Mouse (Mus musculus): ENCODE results near the gene Obox5. TPM values are rescaled to one million over a fixed set of nuclear protein-coding genes. Genes with fewer than 3 reads are reported as not detected.
"Not testable (repeated sequence)": the region's sequence is repeated elsewhere in the genome, so short reads cannot be mapped to it uniquely, and the experiment has no call there.

Obox5 gene
- not detected in 2 replicates for polyA plus RNA-seq (2015; fragmentation: Nextera tagmentation; extraction: Ambion mirVana)

- not testable (repeated sequence) for H3K4me2 ChIP-seq; H3K4me1 ChIP-seq; H3K36me3 ChIP-seq; H3K4me3 ChIP-seq; ATAC-seq (ENCODE audit: borderline replicate concordance, extremely low read depth, low FRiP score, low TSS enrichment); H3K27me3 ChIP-seq; H3K27ac ChIP-seq; H3K9me3 ChIP-seq; H3K9ac ChIP-seq
- 74% methylated on average over 2 of the region's 2 CpGs for WGBS
Observed at GRCm38 (mm10) chr7:15749831-15750230, at the start of gene Obox5. Obox5 (plus strand) TSS chr7:15750131.

DNA sequence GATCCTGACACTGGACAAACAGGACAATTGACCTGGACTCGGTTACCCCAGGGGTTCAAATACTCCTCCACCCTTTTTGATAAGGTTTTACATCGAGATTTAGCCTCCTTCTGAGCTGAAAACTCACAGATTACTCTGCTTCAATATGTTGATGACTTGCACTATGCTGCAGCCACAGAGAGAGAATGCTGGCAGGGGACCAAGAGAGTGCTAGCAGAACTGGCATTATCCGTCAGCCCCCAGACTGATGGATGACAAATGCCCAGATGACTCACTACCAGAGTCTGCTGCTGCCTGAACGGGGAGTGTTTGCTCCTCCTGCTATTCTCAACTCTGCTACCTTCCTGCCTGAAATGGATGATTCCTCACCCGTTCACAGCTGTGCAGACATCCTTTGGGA, 635 bp upstream of the Obox5 start:
- not testable (repeated sequence) for H3K36me3 ChIP-seq; H3K9me3 ChIP-seq; H3K4me2 ChIP-seq; H3K27me3 ChIP-seq; H3K9ac ChIP-seq; H3K27ac ChIP-seq; ATAC-seq (ENCODE audit: borderline replicate concordance, extremely low read depth, low FRiP score, low TSS enrichment); H3K4me3 ChIP-seq; H3K4me1 ChIP-seq
- WGBS, result 67% methylated on average over 5 of the region's 5 CpGs

Other genes with a start within 250 kb of the Obox5 start
- gene Obox3, start 110.2 kb upstream of the Obox5 start, polyA plus RNA-seq (2015; fragmentation: Nextera tagmentation; extraction: Ambion mirVana), result not detected in 2 replicates
- not detected in 2 replicates for gene Obox6, start 89.5 kb downstream of the Obox5 start, polyA plus RNA-seq (2015; fragmentation: Nextera tagmentation; extraction: Ambion mirVana)
- not detected in 2 replicates for gene Crx, start 129.8 kb downstream of the Obox5 start, polyA plus RNA-seq (2015; fragmentation: Nextera tagmentation; extraction: Ambion mirVana)
- gene Crxos, start 132.5 kb downstream of the Obox5 start, polyA plus RNA-seq (2015; fragmentation: Nextera tagmentation; extraction: Ambion mirVana), result not detected in 2 replicates
- 774 and 832 TPM in 2 replicates for gene Selenow, start 172.3 kb downstream of the Obox5 start, polyA plus RNA-seq (2015; fragmentation: Nextera tagmentation; extraction: Ambion mirVana)
- 188 and 189 TPM in 2 replicates for gene Nop53, start 195.9 kb downstream of the Obox5 start, polyA plus RNA-seq (2015; fragmentation: Nextera tagmentation; extraction: Ambion mirVana)
- gene Ehd2, start 217.4 kb downstream of the Obox5 start, polyA plus RNA-seq (2015; fragmentation: Nextera tagmentation; extraction: Ambion mirVana), result 82.9 and 89.9 TPM in 2 replicates

Data from lung, embryonic 15.5 days (tissue).